Mouse (Mus musculus): ENCODE measurements around the gene 1700037H04Rik.
"Not testable (repeated sequence)": the region's sequence is repeated elsewhere in the genome, so short reads cannot be mapped to it uniquely, and the experiment has no call there.

The 1700037H04Rik gene

DNA sequence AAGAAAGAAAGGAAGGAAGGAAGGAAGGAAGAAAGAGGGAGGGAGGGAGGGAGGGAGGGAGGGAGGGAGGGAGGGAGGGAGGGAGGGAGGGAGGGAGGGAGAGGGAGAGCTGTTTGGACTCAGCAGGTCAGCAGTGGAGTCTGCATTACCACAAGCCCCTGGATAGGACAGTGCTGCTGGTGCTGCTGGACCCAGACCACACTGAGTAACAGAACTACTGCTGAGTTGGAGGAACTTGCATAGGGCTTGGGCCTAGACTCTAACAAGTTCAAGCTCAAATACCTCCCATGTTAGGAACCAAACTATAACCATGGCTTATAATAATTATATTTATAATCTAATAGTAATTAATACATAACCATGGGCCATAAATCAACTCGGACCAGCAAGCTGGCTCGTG is 29.0 kb downstream of the 1700037H04Rik start:
- intact Hi-C loops (cut with DNase I) = no loop called here

DNA sequence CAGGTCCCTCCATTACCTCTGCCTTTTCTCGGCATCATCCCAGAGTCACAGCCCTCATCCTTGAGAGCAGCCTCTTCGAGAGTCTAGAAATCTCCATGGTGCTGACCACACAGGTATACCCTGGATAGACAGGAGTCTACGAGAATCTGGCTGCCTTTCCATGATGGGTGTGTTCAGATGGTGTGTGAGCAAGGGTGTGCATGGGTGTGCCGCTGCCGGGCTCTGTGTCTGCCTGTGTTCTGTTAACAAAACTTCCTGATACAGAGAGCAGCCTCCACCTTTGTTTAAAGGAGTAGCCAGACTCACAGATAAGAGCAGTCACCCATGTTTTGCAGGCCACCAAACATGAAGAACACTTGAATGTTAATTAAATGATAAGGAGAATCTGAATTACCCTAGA is 30.0 kb downstream of the 1700037H04Rik start:
- intact Hi-C loops (cut with DNase I) = no loop called here

DNA sequence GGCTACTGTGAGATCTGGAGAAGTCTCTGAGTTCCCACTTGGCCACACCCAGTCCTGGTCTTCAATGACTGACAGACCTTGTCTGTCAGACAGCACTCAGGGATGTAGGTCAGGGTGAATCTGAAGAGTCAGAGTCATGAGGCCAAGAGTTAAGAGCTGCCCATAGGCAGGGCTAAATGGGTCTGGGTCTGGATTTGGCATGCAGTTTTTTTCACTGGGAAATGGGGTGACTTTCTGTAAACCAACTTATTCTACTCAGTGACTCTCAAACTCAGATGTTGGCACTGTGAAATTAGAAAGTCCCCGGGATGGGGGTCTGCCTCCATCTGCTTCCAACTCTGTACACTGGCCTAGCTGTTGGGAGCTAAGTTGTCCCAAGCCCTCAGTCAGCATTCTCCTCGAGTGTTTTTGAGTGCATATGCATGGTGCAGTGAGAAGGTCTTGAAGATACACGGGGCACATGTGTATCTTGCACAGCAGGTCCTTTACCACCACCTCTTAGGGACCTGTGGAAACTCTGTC is 31.2 kb downstream of the 1700037H04Rik start:
- intact Hi-C loops (cut with DNase I) = no loop called here

DNA sequence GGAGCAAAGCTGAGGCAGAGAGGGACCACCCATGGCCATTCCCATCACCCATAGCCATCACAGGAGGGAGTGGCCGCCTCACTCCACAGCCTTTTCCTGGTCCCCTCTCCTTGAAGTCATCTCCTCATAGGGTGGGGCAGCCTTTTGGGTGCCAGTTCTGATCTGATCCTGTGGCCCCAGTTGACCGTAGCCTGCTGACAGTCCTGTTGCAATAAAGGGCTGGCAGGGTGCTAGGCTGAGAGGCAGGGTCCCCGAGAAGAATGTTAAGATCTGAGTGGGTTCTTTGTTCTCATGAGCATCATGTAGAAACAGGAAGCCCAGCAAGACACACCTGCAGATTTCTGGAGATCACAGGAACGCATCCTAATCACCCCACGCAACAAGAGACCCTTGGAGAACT is 31.7 kb downstream of the 1700037H04Rik start:
- intact Hi-C loops (cut with DNase I) = no loop called here

DNA sequence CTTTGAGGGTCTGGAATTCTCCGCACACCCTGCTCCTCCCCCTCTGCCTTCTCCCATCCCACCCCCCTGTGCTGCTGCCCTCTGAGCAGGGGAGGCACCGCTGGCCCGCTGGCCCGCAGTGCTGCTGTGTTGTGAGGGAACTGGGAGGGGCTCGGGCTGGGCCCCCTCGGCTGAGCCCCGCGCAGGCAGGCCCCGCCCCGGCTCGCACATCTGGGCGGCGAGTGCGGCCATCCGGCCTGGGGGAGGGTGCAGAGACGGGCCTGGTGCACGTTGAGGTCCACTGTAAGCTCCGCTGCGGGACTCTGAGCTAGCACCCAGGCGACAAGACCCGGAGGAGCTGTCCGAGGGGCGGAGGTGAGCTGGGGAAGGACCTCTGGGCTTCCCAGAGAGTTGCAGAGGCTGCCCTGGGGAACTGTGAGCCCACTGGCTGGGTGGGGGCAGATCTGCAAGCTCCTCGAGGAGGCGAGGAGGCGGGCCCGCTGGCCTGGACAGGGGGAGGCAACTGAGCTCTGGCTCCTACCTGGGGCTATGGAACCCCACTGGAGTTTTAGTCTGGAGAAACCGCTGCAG is 32.6 kb downstream of the 1700037H04Rik start, which contains the start of gene Hspa12b:
Gene Hspa12b, plus strand, starts transcription at position 120 of the 570 bp plus-strand sequence.
- intact Hi-C loops (cut with DNase I) = no loop called here

DNA sequence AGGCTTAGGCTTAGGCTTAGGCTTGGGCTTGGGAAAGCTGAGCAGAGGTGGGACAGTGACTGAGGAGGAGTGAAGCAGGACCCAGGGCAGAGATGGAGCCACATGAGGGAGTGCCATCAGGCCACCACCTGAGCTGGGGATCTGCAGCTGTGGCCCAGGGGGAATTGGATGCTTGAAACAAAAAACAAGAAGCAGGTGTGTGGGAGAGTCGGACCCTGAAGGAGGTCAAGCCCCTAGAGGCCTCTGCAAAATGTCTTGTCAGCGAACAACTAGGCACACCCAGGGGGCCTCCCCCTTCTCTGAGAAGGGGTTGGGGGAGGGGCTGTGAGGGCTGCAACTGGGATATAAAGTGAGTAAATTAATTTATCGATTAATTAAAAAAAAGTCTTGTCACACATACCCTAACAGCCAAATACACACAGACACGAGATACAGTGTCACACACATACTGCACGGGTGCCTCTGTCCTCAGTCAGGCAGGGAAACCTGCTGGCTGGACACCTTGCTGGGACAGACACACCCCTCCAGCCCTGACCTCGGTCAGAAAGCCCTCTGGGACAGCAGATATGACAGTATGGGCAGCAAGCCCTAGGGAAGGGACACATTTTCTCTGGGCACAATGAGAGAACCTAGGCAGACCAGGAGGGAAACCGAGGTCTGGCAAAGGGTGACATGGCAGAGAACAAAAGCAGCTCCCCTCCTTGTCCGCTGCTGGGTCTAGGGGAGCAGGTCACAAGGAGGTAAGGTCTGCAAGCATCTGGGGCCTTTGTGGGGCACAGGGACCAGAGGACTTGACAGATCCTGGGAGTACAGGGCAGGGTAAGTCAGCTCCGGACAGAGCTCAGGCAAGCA is 33.7 kb downstream of the 1700037H04Rik start:
- intact Hi-C loops (cut with DNase I) = no loop called here

DNA sequence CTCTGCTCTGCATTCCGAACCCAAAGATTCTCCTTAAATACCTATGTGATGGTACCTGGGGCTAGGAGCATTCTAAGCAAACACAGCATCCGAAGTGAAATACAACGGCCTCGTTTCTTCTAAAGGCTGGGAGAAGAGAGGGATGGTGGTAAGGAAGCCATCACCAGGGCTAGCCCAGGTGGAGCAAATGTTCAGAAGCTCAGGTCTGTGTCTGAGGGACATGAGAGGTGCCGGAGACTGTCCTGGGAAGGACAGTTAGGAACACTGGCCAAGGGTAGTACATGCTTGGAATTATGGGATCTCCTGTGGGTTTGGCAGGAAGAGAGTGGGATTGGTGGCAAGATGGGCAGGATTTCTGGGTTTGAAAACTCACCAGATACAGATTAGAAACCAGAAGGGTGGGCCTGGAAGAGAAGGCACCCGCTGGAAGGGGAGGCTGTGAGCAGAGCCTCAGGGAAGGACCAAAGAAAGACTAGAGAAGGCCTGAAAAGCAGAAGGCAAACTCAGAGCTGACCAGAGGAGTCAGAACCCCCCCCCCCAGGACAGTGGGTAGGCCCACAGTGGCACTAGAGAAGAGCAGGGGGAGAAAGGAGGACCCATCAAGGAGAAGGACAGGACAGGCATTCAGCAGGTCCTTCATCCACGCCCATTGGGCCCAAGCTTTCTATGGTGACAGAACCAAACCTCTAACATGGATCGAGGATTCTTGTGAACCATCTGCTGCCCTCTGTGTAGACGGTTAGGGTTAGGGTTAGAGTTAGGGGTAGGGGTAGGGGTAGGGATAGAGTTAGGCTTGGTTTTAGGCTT is 34.5 kb downstream of the 1700037H04Rik start:
- intact Hi-C loops (cut with DNase I) = no loop called here

DNA sequence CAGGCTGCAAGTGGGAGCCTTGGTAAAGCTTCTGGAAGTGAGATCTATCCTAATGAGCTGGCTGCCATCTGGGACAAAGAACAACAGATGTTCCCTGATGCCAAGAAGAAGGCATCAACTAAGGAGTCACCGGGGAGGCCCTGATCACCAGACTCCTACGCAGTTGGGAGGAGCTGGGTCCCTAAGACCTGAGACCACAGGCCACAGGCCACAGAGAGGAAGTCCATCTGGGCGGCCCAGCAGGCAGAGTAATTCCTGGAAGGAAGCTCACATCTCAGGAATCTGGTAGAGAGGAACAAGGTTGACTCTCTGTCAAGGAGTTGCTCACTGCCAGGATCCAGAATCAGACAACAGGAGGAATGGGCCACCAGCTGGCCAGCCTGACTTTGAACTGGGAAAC is 35.7 kb downstream of the 1700037H04Rik start:
- intact Hi-C loops (cut with DNase I) = no loop called here

DNA sequence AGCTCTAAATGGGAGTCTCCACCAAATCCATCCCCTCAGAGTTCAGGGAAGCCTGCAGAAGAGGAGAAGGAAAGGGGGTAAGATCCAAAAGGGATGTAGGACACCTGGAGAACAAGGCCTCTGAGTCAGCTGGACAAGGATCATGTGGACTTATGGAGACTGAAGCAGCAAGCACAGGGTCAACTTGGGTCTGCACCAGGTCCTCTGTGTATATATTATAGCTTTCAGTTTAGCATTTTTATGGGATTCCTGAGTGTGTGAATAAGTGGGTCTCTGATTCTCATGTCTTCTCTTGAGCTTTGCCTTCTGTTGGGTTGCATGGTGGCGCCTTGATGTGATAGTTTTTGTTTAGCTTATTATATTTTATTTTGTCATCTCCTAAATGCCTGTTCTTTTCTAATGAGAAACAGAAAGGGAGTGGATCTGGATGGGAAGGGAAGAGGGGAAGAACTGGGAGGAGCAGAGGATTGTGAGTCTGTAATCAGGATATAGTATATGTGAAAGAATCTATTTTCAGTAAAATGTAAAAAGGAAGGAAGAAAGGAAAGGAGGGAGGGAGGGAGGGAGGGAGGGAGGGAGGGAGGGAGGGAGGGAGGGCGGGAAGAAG is 40.8 kb downstream of the 1700037H04Rik start:
- intact Hi-C loops (cut with DNase I) = no loop called here

DNA sequence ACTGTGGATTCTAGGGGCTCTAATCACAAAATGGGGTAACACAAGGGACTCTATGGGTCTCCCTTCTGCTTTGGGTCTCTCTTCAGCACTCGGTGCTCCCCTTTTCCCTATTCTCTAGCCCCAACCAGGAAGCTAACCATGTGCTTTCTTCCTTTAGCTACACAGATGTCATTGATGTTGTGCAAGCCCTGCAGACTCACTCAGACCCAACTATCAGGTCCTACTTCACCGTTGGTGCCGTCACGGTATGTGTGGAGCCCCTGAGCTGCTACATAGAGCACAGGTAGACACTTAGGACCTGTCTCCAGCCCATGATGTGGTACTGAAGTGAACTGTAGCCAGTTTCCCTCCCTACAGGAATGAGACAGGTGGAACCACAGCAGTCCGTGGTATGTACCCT is 53.9 kb downstream of the 1700037H04Rik start:
- intact Hi-C loops (cut with DNase I) = no loop called here

DNA sequence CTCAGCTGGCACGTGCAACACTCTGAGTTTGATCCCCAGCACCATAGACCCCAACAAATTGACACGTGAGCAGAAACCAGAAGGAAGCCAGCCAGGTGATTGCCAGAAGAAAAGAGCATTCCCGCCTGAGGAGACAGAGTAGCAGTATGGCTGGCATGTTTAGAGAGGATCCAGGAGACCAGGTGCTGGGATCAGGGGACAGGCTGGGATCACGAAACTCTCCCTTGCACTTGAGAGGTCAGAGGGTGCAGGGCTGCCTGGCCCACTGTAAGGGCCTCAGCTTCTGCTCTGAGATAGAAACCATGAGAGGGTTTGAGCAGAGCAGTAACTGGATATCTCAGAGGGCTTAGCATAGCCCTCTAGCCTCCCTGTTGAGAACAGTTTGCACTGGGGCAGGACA is 54.8 kb downstream of the 1700037H04Rik start:
- intact Hi-C loops (cut with DNase I) = not testable (repeated sequence)

DNA sequence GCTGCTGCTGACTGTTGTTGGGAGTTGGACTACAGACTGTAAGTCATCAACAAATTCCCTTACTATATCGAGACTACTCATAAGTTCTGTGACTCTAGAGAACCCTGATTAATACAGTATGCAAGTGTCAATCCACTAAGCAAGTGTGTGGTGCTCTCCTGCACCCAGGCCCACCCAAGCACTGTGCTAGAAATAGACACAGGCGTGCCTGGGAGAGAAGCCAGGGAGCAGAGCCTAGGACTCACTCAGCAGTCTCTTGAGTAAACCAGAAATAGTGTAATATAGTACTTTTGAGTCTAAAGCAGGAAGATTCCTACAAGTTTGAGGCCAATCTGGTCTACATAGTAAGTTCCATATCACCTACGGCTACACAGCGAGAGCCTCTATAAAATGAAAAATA is 55.9 kb downstream of the 1700037H04Rik start:
- intact Hi-C loops (cut with DNase I) = no loop called here

DNA sequence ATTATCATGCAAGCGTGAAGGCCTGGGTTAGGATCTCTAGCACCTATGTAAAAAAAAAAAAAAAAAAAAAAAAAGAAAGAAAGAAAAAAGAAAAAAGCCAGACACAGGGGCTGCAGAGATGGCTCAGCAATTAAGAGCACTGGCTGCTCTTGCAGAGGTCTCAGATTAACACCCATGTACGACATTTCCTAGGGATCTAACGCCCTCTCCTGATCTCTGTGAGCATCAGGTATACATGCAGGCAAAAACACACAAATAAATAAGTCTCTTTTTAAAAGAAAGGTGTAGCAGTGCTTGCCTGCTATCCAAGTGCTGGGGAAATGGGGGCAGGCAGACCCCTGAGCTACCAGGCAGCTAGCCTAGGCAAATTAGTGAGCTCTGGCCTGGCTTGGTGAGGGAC is 58.4 kb downstream of the 1700037H04Rik start:
- intact Hi-C loops (cut with DNase I) = no loop called here

DNA sequence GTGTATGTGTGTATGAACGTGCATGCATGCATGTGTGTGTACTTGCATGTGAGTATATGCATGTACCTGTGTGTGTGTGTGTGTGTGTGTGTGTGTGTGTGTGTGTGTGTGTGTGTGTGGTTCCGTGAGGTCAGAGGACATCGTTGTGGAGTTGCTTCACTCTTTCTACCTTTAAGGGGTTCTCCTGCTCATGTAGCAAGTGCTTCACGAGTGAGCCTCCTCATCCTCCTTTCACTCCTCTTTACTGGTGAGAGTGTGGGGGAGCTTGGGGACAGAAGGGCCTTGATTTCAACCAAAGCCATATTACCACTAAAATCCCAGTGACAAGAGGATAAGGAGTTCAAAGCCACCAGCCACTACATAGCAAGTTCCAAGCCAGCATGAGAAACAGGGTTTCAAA is 62.8 kb downstream of the 1700037H04Rik start:
- intact Hi-C loops (cut with DNase I) = loop anchor here (5.0 to 10.0 kb wide), 4 partner anchors 45 to 418 kb away; no protein-coding TSS in a partner anchor

All from adrenal gland (tissue).